Mouse (Mus musculus): ENCODE data around the gene Rnf114.

Gene Rnf114

DNA sequence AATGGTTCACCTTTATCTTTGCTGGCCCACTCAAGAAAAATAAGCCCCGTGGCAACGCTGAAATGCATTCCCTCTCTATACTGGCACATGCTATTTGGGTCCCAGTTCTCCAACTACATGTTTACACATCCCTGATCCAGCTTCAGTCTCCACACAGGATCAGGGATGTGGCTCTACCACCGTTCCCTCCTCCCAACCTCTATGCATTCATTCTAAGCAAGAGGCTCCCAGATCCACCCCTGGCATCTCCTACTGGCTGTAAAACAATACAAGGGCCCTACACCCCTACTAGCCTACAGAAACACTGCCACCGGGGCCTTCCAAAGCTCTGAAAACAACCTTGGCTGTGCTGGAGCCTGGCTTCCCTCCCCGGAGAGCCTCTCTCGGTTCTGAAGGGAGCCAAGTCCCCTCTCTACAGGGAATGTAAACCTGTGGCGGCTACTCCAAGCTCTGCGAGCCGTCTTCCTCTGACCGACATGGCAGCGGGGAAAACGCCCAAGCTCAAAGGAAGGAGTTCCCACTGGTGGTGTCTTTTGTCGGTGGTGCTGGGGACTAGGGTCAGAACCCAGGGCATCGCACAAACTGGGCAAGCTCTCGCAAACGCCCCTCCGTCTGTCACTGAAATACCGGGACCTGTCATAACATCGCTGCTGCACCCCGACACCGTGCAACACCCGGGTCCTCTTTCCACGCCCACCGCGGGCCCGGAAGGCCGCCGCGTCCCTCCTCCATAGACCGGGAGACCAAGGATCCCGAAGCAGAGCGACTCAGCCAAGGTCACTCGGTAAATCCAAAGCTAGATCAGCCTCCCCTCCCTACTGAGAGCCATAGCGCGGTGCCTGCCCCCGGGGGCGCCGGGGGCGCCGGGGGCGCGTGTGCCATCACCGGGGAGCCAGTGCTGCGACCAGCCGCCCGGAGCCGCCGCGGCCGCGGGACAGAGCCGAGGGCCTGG lies at the start of gene Rnf114:
Gene Rnf114, plus strand, starts transcription at position 889 of the 952 bp plus-strand sequence.
- peak; percentile 68 for DNase-seq

DNA sequence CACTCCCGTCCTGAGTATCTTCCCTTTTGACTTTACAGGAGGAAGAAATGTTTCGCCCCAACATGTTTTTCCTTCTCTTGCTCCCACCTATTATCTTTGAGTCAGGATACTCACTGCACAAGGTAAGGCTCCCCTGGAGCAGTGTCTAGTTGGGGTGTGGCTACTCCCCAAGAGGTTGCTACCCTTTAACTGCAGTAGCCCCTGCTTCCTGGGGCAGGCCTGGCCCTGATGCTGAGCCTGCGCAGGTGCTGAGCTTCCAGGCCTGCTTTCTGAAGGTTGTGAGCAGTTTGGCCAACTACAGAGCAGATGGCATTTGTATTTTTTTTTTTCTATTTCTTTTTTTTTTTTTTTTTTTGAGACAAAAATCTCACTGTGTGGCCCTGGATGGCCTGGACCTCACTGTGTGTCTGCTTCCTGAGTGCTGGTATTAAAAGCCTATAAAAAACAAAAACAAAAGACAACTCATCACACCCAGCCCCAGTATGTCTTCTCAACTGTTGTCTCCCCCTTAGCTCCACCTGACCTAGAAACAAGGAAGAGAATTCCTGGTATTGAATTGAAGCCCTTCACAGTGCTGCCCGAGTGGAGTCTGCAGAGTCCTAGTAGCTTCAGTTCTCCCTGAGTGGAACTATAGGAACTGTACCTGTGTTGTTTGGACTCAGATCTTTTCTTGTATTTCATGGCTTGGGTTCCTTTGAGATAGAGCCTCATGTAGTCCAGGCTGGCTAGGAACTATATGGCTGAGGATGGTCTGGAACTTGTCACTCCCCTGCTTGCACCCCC lies 48.8 kb upstream of the Rnf114 start:
- no peak for DNase-seq

DNA sequence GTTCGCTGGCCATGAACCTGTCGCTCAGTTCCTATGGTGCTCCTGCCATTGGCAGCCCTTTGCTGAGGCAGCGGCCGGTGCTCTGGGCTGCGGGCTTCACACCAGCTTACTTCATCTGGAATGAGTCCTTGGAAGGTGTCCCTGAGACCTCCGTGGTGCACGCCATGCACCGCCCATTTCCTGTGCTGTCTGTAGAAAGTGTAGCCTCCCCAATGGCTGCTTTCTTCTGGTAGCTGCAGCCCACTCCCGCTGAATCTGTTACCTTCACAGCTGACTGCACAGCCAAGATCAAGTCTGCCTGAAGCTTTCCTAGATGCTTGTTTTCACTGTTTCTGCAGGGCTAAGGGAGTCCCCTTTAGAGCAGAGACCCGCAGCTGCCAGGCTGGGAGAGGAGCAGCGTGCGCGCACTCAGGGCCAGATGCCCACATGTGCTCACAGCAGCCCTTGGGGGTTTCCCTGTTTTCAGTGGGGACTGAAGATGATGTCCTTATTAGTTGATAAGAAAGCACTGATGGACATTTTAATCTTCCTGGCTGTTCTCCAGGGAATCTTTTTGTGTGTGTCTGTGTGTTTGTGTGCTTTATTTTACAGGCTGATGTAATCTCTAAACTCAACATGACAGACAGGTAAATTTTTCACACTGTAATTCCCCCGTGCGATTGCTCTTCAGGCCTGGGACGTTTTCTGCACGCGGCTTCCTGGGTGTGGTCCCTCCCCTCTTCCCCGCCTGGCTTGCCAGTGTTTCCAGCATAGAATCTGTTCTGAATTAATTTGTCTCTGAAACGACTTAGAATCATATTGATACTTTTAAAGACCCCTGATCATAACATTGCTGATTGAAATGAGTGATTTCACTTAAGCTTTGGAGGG lies 46.3 kb upstream of the Rnf114 start:
- no peak for DNase-seq

DNA sequence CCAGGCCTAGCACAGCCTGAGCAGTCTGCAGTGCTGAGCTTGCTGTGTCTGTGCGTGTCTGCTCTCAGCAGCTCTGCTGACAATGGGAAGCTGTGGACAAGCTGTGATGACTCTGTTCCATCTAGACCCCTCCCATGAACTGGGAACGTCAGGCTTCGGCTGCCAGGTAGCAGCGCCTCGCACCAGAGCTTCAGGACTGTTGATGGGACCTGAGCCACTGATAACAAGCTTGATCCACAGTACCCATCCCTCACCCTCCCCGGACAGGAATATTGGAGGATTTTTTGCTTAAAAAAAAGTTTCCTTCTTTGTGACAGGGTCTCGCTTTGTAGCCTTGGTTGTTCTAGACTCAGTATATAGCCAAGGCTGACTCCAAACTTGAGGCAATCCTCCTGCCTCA lies 45.2 kb upstream of the Rnf114 start:
- peak; percentile 66 for DNase-seq

DNA sequence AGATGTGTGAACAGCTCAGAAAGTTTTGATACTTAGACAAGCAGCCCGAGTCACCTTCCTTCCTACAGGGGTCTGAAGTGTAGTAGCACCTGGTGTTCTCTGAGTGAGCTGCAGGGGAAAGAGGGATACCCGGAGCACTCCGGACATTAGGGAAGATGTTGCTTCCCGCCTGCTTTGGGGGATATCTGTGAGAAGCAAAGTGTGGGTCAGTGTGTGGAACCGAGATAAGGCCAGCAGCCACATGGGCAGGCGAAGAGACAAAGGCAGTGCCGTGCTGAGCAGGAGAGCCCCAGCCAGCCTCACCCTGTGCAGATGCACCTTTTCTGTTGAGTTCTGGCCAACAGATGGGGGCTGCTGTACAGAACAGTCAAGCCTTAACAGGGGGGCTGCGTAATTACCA lies 44.8 kb upstream of the Rnf114 start:
- DNase-seq: peak; percentile 85

DNA sequence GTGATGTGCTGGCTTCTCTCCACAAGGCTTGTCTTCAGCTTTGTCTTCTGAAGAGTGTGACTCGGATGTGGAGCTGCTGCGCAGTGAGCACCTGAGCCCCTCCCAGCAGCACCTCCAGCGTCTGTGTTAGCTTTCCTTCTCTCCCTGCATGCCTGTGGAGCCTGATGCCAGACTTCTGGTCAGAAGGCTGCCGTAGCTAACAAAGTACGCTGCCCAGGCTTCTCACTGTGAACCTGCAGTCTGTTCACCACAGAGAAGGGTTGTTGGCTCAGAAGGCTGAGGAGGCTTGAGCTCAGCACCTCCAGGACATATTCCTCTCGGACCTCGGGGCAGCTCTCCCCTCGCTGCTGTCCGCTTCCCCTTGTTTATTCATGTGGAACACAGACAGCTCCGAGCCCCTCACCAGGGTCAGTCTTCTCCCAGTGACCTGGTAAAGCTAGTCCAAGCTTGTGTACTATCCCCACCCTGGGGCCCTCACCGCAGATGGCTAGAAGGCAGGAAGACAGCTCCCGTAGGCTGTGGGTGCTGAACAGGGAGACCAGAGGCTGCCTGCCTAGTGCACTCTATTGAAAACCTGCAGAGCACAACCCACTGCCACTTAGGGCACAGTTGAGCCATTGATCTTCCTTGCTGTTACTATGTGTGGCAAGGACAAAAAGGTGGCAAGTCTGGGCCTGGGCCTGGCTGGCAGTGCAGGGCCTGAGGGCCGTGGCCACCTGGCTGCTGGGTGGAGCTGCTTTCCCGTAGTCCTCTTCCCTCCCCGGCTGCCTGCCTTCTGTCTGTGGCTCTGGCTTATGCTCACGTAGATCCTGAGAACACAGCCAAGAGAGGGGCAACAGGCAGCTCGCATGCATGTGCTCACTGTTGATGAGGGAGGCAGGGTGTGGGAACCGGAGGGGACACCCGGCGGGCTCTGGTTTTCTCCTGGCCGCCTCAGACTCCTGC lies 42.8 kb upstream of the Rnf114 start:
- no peak for DNase-seq

DNA sequence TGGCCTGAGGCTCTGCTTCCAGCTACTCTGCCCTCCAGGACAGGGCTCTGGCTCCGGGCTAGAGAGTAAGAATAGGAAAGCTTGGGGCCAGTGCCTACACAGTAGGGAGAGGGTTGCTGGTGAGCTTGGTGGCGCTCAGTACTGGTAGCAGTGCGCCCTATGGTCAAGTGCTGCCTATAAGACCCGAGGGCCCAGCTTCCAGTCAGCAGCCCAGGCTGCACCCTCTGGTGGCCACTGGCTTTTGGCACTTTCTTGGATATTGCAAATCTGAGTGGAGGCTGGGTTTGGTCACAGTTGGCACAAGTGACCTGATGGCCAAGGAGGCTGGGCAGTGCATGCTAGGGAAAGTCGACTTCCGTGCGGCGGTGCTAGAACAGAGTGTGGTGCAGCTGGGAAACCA lies 41.8 kb upstream of the Rnf114 start:
- DNase-seq: no peak

DNA sequence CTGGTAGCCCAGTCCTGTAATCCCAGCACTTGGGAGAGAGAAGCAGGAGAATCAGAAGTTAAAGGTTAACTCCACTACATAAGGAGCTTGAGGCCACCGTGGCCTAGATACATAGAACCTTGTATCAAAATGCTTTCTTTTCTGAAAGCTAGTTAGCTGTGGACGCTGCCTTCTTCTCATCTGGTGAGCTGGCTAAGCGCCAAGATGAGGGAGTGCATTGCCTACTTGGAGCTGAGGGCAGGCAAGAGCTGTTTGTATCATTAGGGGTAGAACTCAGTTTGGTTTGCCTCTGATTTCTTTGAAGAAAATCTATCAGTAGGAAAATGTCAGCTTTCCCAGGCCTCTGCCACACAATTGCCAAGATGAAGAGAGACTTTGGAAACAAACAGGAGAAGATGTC lies 38.6 kb upstream of the Rnf114 start:
- no peak for DNase-seq

DNA sequence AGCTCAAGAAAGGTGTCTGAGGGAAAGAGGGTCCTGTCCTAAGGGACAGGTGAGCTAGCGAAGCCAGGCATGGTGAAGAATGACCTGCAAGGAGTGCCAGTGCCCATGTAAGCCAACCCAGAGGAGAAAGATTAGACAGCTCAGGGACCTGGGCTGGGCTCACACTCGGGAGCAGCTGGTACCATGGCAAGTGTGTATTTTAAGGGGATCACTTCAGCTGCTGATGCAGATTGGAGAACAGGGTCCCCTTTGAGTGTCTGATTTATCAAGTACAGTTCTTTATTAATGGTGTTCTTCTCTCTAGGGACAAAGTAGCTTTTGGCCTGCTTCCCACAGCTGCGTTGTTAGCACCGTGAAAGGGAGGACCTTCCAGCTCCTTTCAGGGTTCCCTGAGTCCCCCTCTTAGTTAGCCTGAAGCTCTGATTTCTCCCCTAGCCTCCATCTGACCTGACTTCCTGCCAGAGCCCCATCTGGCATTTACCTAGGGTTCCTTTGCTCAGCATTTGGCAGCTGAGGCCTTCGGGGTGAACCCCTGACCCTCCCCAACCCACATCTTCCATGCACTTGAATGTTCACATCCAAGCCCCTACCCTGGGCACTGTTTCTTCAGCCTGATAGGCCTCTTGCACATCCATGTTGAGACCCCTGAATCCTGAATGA lies 36.0 kb upstream of the Rnf114 start:
- no peak for DNase-seq

DNA sequence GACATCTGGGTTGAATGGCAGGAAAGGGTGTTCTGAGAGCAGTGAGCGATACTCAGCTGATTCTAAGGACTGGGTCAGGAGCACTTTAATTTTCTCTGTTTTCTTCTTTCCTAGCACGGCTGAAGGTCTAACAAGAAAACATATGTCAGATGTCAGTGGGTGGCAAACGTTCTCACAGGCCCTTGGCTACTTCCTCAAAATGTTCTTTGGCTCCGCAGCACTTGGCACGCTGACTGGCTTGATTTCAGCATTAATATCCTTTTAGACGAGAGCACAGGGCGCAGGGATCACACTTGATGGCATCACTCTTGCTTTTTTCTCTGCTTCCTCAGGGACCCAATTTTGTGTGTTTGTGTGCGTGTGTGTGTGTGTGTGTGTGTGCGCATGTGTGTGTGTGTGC lies 35.2 kb upstream of the Rnf114 start:
- no peak for DNase-seq

DNA sequence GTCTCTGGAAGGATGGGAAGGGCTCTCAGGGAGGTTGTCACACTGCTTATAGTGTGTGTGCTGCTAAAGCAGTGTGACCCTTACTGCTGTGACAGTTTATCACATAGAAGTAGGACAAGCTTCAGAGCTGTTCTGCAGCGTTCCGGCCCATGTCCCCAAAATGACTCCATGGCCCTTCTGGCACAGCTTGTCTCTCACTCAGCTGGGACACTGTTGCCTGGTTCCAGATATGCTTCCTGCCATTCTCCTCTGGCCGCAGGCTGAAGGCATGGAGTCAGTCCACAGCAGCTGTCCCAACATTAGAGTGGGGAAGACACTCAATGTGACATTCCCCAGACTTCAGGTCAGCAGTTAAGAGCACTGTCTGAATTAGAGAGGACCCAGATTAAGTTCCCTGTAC lies 33.9 kb upstream of the Rnf114 start:
- DNase-seq: no peak

DNA sequence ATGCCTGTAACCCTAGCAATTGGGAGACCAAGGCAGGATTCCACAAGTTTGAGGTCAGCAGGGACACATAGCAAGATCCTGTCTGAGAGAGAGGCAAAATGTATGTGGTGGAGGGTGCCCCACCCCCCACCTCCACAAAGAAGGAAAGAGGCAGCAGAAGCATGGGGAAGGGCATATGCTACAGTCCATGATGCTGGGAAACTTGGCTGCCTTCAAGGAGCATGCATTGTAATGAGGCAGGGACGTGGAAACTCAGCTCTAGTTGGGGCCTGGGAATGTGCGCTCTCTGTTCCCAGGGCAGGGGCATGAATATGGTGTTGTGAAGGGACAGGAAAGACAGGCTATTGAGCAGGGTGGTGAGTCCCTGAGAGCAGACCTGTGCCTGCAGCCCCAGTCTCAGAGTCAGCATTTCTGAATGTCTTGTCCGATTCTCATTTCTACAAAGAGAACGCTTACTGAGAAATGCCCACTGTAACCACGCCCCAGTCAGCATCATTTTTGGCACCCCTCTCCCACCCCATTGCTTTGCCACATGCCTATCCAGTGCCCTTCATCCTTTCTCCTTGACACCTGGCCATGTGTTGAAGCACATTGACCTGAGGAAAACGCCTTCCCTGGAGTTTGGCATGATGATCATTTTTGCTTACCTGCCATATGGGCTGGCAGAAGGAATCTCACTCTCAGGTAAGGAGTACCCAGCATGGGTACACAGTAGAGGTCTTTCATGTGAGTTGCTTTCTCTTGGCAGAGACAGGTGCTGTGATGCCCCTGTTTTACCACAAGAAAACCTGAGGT lies 33.2 kb upstream of the Rnf114 start:
- DNase-seq: no peak

DNA sequence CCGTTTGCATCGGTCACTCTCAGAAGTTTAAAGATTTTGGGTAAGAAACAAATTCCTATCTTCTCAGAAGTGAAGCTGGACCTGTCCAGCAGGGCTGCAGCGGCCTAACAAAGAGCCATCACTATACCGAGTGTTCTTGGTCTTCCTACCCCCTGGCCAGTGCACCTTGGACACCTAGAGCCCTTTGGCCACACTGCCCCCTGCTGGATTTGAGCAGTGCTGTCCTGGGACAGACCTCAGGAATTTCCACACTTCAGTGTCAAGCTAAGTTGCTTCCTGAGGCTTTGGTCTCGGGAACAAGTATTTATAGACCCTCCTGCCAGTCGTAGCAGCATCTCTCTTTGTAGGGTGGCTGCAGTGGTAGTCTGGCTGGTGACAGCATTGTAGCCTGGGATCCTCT lies 29.5 kb upstream of the Rnf114 start:
- peak; percentile 81 for DNase-seq

DNA sequence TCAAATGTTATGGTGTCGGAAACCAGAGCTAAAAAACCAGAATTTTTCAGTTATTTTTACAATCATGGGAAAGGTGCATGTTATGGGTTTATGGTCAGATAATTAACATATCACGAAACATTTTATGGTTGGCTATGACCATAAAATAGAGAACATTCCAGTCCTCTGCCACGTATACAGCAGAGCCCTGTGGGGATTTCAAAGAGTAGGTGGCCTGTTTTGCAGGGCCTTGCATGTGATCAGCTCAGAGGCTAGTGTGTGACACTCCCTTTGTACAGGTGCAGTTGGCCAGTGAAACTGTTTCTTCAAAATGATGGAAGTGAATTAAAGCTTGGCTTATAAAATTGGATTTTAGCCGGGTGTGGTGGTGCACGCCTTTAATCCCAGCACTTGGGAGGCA lies 28.6 kb upstream of the Rnf114 start:
- DNase-seq: no peak

DNA sequence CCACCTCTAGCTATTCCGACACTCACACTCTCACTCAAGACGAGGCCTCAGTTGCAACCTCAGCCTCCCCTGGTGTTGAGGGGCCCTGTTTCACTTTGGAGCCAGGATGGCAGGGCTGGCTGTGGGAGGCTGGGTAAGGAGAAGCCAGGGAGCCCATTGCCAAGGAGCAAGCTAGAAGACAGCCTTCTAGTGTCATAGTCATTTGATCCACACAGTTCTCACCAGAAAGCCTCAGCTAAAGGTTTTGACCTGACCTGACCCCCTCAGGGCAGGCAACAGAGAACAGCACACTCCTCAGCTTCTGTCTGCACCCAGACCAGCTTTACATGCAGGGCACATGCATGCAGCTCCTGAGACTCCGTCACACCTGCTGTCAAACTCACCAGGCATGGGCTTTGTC lies 26.5 kb upstream of the Rnf114 start:
- no peak for DNase-seq

DNA sequence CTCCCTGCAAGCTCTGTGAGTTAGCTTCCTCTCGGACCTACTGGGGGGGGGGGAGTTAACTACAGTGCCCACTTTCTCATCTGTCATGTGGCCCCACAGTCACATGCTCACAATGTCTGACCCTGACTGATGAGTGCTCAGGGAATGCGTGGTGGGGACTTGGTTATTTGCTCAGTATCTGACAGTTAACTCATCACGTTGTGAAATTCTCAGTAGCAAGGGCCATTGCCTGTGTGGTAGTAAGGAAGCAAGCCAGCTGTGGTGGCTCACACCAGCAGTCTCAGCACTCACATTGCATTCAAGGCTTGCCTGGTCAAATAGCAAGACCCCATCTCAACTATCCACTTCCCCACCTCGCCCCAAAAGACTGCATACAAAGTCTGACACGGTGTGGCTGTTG lies 25.2 kb upstream of the Rnf114 start:
- no peak for DNase-seq

DNA sequence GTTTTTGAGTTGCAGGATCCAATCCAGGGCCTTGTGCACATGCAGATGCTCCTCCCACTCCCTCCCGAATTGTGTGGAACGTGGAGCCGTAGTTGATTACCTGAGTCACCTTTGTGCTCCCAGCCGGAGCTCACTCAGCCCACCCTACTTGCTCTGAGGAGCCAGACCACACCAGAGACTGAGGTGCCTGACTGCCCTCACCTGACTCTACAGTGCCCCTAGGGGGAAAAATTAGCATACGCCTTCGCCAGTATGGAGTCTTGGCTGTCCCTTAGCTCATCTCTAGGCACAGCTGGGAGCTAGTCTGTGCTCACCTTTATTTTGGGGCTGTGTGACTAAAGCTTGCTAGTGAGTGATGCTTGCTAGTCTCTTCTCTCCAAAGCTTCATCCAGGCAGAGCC lies 24.0 kb upstream of the Rnf114 start:
- DNase-seq: no peak

DNA sequence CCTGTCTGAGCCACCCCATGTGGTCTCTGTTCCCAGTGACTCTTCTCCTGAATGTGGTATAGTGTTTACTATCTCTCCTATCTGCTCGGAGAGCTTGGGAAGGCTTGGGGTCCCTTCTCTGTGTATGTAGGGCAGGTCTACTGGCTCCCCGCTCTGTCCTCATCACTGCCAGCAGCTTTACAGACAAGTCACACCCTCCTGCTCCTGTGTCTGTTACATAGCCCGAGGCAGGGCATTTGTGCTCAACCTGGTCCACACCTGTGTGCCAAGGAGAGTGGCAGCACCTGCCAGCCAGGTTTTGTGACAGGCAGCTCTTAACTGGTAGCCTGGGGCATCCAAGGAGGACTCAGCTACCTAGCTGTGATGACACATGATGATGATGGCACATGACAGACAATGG lies 21.8 kb upstream of the Rnf114 start:
- DNase-seq: no peak

DNA sequence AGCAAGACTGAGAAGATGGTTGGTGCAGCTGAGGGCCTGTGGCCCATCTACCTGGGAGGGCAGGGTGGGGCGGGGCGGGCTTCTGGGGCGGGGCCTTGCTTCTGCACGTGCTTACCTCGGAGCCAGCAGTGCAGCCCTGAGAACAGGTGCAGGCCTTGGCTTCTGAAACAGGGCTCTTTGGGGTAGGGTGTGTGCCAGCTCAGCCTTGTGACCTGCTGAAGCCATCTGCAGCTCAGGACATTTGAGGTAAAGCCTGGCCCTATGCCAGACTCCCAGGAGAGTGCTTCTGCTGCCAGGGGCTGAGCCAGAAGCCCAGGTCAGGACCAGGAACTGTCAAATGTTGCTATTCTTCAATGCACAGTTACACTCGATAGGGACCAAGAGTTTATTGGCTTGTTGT lies 20.9 kb upstream of the Rnf114 start:
- no peak for DNase-seq

DNA sequence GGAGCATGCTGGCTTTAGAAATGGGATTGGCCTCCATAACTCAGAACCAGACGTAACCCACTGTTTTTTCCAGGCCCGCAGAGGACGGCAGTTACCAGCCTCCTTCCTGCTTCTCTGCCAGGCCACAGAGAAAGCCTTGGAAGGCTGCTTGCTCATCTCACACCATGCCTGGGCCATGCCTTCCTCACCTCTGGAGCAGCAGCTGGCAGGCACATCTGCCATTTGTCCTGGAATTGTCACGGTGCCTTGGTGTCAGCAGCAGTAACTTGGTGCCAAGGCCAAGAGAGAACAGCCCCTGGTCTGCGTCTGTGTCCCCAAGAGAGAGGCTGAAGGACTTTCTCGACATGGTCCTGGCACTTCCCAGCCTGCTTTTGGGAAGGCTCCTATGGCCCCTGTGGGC lies 18.2 kb upstream of the Rnf114 start:
- DNase-seq: no peak

DNA sequence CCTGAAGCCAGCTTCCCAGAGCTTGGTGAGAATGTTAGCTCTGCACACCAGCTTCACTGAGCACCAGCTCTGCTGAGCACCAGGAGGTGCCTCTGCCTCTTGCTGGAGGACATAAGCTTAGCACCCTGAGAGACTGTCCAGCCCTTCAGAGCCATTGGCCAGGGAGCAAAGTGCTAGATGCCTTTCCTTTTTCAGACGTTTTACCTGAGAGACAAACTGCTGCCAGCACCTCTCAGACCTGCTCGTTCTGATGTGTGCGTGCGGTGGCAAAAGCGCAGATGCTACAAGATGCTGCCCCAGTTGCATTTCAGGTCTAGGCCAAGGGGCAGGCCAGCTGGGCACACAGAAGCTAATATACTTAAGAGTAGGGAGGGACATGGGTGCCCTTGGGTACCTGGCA lies 16.8 kb upstream of the Rnf114 start:
- DNase-seq: no peak
